Mouse (Mus musculus) olfactory bulb, adult 2 months (tissue): ENCODE results near the gene Inca1.

Source experiments
- CTCF ChIP-seq: fragments of 200-500 bp; IDR thresholded peaks from 2 replicates; pipeline ENCODE4 v1.5.1; 2012; ENCODE audit warnings: low read depth, mild to moderate bottlenecking, low read length, moderate library complexity; ENCODE audit not compliant: insufficient read depth
- POLR2A ChIP-seq: fragments of 200-500 bp; IDR thresholded peaks from 2 replicates; pipeline ENCODE4 v1.6.1; 2012; ENCODE audit warnings: mild to moderate bottlenecking, low read depth, low read length, moderate library complexity; ENCODE audit not compliant: insufficient read depth

DNA sequence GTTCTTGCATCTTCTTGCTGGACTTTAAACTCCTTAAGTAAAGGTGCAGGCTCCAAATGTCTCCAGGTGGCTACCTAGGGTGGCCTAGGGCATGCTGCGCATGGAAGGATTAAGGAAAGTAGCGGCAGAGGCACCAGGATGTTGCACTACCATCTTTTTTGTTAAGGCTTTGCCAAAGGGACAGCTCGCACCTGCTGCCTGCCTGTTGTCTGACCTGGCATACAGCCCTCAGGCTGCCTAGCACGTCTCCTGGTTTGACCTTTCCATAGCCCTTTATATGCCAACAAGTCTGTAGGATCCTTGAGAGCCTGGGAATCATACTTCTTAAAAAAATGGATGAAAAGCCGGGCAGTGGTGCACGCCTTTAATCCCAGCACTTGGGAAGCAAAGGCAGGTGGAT lies 56.9 kb downstream of the Inca1 start:
- no peak for TF ChIP-seq CTCF
- no peak for TF ChIP-seq POLR2A
